Mouse (Mus musculus) liver, postnatal 0 days (tissue): Measurements from ENCODE around the gene Srprb. TPM values are rescaled to one million over a fixed set of nuclear protein-coding genes. Genes with fewer than 3 reads are reported as not detected.

Experiments used
- ATAC-seq: fragments of 200-750 bp; cut with Nextera tagmentation; 2 replicates; pipeline ENCODE4 v1.8.0; 2017; ENCODE audit warnings: mild to moderate bottlenecking, moderate library complexity
- DNase-seq: peaks from one replicate; pipeline ENCODE4 v3.0.0-alpha.2; 2016
- H3K27ac ChIP-seq: fragments of 300-500 bp; sonication (generic); 2 replicates; pipeline ENCODE4 v1.5.1; 2014; ENCODE audit warnings: antibody characterized with exemption, moderate library complexity, mild to moderate bottlenecking, low read depth
- H3K27me3 ChIP-seq: fragments of 300-500 bp; sonication (generic); 2 replicates; pipeline ENCODE4 v1.6.1; 2014; ENCODE audit warnings: low read length, control low read depth, mixed read lengths; ENCODE audit not compliant: insufficient read depth
- H3K36me3 ChIP-seq: fragments of 300-500 bp; sonication (generic); replicated peaks from 2 replicates; pipeline ENCODE4 v1.6.1; 2014; ENCODE audit warnings: mild to moderate bottlenecking, control low read depth, low read length, moderate library complexity, mixed read lengths; ENCODE audit not compliant: insufficient read depth
- H3K4me1 ChIP-seq: fragments of 300-500 bp; sonication (generic); 2 replicates; pipeline ENCODE4 v1.6.1; 2014; ENCODE audit warnings: antibody characterized with exemption, mild to moderate bottlenecking, control low read depth; ENCODE audit not compliant: insufficient read depth
- H3K4me2 ChIP-seq: fragments of 300-500 bp; sonication (generic); 2 replicates; pipeline ENCODE4 v1.6.1; 2014; ENCODE audit warnings: low read depth, mild to moderate bottlenecking, low read length, moderate library complexity, mixed read lengths
- H3K4me3 ChIP-seq: fragments of 300-500 bp; sonication (generic); 2 replicates; pipeline ENCODE4 v1.5.1; 2014; ENCODE audit warnings: low read depth, low read length
- H3K9ac ChIP-seq: fragments of 300-500 bp; sonication (generic); replicated peaks from 2 replicates; pipeline ENCODE4 v1.6.1; 2014; ENCODE audit warnings: mild to moderate bottlenecking, moderate library complexity
- H3K9me3 ChIP-seq: fragments of 300-500 bp; sonication (generic); 2 replicates; pipeline ENCODE4 v1.6.1; 2016; ENCODE audit warnings: mild to moderate bottlenecking, control low read depth, low read length, mixed read lengths
- CTCF ChIP-seq: sonication (generic); IDR thresholded peaks from 2 replicates; pipeline ENCODE4 v1.5.1; 2016; ENCODE audit warnings: antibody characterized with exemption, low read depth
- EP300 ChIP-seq: IDR thresholded peaks from 2 replicates; pipeline ENCODE4 v1.6.1; 2016; ENCODE audit warnings: antibody characterized with exemption, low read depth, mild to moderate bottlenecking
- WGBS: fragments of 180-500 bp; shearing (Covaris S2); extraction: QIAGEN DNeasy Blood & Tissue Kit; methylation state at CpG from one replicate; pipeline ENCODE4 v1.1.7; 2014; ENCODE audit not compliant: insufficient replicate concordance; 5-methylcytosine and 5-hydroxymethylcytosine counted together
- polyA plus RNA-seq: library from polyadenylated mRNA; unstranded; fragments of >200 nt; fragmentation: Nextera tagmentation; extraction: Ambion mirVana; gene quantifications from 2 replicates; pipeline ENCODE4 v1.2.1, GENCODE M21; 2015

Srprb gene
- polyA plus RNA-seq, 1 experiment from 2014 or later: 10.8 TPM

DNA sequence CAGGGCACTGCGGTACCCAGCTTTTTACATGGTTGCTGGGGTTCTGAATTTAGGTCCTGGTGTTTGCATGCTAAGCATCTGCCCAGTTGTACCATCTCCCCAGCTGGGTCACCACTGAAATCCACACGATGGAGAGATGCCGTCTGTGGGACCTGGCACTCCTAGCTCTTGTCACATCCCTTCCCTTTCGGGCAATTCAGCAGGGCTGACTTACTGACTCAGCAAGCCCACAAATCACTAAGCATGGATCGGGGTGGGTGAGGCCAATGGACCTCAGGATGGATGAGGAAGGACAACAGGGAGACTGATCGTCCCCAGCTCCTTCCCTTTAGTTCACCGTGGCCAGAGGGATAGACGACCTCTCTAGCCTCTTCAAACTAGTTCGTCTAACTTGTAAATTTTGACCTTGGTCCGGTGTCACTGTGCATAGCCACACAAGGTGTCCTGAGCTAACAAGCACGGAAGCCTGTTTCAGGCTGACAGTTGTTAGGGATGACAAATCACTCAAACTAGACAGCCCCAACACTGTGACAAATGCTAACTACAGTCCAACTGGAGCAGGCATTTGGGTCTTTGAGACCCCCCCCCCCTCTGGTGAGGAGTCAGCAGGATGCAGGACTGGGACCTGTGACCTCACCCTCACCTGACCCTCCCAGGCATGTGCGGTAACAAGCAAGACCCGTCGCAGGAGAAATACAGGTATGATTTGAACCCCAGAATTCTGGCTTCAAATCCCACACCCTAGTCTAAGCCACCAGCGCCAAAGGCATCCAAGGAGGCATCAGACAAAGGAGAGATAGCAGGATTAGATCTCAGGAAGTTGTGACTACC lies 27.3 kb upstream of the Srprb start:
- Histone ChIP-seq H3K4me1 (peaks cover 29% of the 10 kb centered on the region), H3K36me3 (peaks cover 19% of the 10 kb centered on the region), H3K9ac (peak overlapping the region; percentile 66), H3K9me3 (no peaks in the 10 kb centered on the region), H3K4me3 (peak overlapping the region; percentile 56), H3K27ac (peak overlapping the region; percentile 91), H3K4me2 (peak overlapping the region; percentile 63), H3K27me3 (no peaks in the 10 kb centered on the region)
- DNase-seq (no peak), ATAC-seq (no peak)
- 60% methylated on average over 15 of the region's 15 CpGs for WGBS
- TF ChIP-seq EP300: no peak

- TF ChIP-seq EP300 (no peak), CTCF (no peak)
- peak overlapping the region; percentile 66 for H3K9ac ChIP-seq
- WGBS: 54% methylated on average over 13 of the region's 13 CpGs
- peaks cover 27% of the 10 kb centered on the region for H3K4me1 ChIP-seq
- no peaks in the 10 kb centered on the region for H3K27me3 ChIP-seq
- H3K9me3 ChIP-seq: no peaks in the 10 kb centered on the region
- H3K4me2 ChIP-seq: peak overlapping the region; percentile 63
- peaks cover 20% of the 10 kb centered on the region for H3K36me3 ChIP-seq
- H3K4me3 ChIP-seq: peak overlapping the region; percentile 56
- ATAC-seq (no peak), DNase-seq (peak; percentile 40)
- H3K27ac ChIP-seq: peak overlapping the region; percentile 91
These were observed 26.6 kb upstream of the Srprb start for GRCm38 (mm10) chr9:103228370-103229003.

GRCm38 (mm10) chr9:103227760-103228159 lies 25.8 kb upstream of the Srprb start:
- Histone ChIP-seq H3K36me3 (peaks cover 25% of the 10 kb centered on the region), H3K27ac (peak overlapping the region; percentile 91), H3K27me3 (no peaks in the 10 kb centered on the region), H3K4me2 (peak overlapping the region; percentile 63), H3K4me1 (peaks cover 20% of the 10 kb centered on the region), H3K9ac (peak overlapping the region; percentile 66), H3K9me3 (no peaks in the 10 kb centered on the region), H3K4me3 (peak overlapping the region; percentile 56)
- TF ChIP-seq EP300: no peak
- no peak for TF ChIP-seq CTCF
- ATAC-seq: no peak
- WGBS: 68% methylated on average over 16 of the region's 16 CpGs
- no peak for DNase-seq

DNA sequence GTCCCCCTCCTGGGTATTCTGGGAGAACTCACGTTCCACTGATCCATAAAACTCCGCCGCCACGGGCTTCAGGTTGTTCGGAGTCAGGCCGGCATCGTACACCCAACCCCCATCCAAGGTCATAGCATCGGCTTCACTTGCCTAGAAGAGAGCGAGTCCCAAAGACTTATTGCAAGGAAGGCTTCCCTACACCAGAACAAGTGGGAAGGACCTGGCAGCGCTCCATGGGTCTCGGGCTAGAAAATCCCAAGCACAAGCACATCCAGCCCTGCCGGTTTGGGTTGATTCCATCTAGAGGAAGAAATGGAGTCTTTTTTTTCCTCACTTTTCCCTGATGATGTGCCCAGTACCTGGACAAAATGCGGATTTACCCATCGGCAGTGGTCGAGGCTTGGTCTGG lies 24.9 kb upstream of the Srprb start:
- 76% methylated on average over 15 of the region's 15 CpGs for WGBS
- H3K9ac ChIP-seq: peak overlapping the region; percentile 44

DNA sequence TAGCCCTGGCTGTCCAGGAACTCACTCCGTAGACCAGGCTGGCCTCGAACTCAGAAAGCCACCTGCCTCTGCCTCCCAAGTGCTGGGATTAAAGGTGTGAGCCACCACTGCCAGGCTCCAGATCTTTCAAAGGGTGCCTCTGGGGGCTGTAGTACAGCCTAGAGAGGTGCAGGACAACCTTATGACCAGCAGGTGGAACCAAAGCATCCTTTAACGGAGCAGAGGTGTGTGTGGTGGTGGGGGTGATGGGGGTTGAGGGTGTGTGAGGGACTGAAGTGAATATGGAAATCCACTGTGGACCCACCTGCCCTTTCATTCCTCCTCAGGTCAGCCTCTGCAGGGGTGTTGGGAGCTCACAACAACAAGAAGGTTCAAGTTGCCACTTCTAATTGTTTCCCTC lies 23.5 kb upstream of the Srprb start:
- 42% methylated on average over 3 of the region's 3 CpGs for WGBS
- H3K27ac ChIP-seq: no peak overlapping the region; the same call in 1 of the 2 replicates
- H3K4me3 ChIP-seq: no peak overlapping the region
- 0 out of 2 replicates have a peak overlapping the region, but pooled peaks have one; percentile 11 for H3K9ac ChIP-seq
- peaks cover 34% of the 10 kb centered on the region for H3K36me3 ChIP-seq
- H3K4me2 ChIP-seq: 0 out of 2 replicates have a peak overlapping the region, but pooled peaks have one; percentile 22
- H3K27me3 ChIP-seq: no peaks in the 10 kb centered on the region
- H3K4me1 ChIP-seq: peaks cover under 1% of the 10 kb centered on the region
- ATAC-seq (peak; percentile 32), DNase-seq (peak; percentile 55)
- no peaks in the 10 kb centered on the region for H3K9me3 ChIP-seq
- no peak for TF ChIP-seq EP300
- TF ChIP-seq CTCF: peak; percentile 77

More for the DNA sequence above, 24.9 kb upstream of the Srprb start:
- TF ChIP-seq EP300 (no peak), CTCF (no peak)
- H3K4me2 ChIP-seq: peak overlapping the region; percentile 46
- peaks cover 27% of the 10 kb centered on the region for H3K36me3 ChIP-seq
- H3K4me3 ChIP-seq: 0 out of 2 replicates have a peak overlapping the region, but pooled peaks have one; percentile 56
- H3K27me3 ChIP-seq: no peaks in the 10 kb centered on the region
- no peak overlapping the region for H3K27ac ChIP-seq
- ATAC-seq (no peak), DNase-seq (no peak)
- H3K9me3 ChIP-seq: no peaks in the 10 kb centered on the region
- H3K4me1 ChIP-seq: peaks cover 13% of the 10 kb centered on the region

GRCm38 (mm10) chr9:103224721-103225120 lies 22.8 kb upstream of the Srprb start:
- DNase-seq (no peak), ATAC-seq (no peak)
- no peak overlapping the region for H3K4me3 ChIP-seq
- H3K9me3 ChIP-seq: no peaks in the 10 kb centered on the region
- peaks cover 36% of the 10 kb centered on the region for H3K36me3 ChIP-seq
- no peaks in the 10 kb centered on the region for H3K27me3 ChIP-seq
- no peak overlapping the region for H3K9ac ChIP-seq
- TF ChIP-seq CTCF: no peak
- no peak for TF ChIP-seq EP300
- 73% methylated on average over 7 of the region's 7 CpGs for WGBS
- H3K4me2 ChIP-seq: no peak overlapping the region
- H3K4me1 ChIP-seq: no peaks in the 10 kb centered on the region
- 0 out of 2 replicates have a peak overlapping the region, but pooled peaks have one; percentile 5 for H3K27ac ChIP-seq
